Mouse (Mus musculus): Measurements from ENCODE around the gene Zfp609. TPM values are rescaled to one million over a fixed set of nuclear protein-coding genes. Genes with fewer than 3 reads are reported as not detected.

The Zfp609 gene
- polyA plus RNA-seq, 1 experiment, result 10.4 TPM

GRCm38 (mm10) chr9:65828511-65828910, 1.1 kb upstream of the Zfp609 start:
- TF ChIP-seq POLR2A (IDR thresholded peaks at IDR 0.05; ENCODE audit: control insufficient read depth, low read depth, low read length) (no peak), CTCF (IDR thresholded peaks at IDR 0.05; ENCODE audit: control insufficient read depth, insufficient read depth, insufficient replicate concordance, low read depth, low read length) (no peak)
- H3K27ac ChIP-seq (ENCODE audit: control insufficient read depth, insufficient read depth, low read depth, low read length), result no peak overlapping the region

GRCm38 (mm10) chr9:65828016-65828403, 646 bp upstream of the Zfp609 start:
- Histone ChIP-seq H3K4me1 (ENCODE audit: control insufficient read depth, insufficient read depth, low read length) (peaks cover 12% of the 10 kb centered on the region), H3K4me3 (ENCODE audit: control insufficient read depth, low read depth, low read length) (peak overlapping the region; percentile 95), H3K27me3 (ENCODE audit: control insufficient read depth, insufficient read depth, low read length) (no peaks in the 10 kb centered on the region), H3K36me3 (ENCODE audit: control insufficient read depth, insufficient read depth, low read length) (no peaks in the 10 kb centered on the region), H3K27ac (ENCODE audit: control insufficient read depth, insufficient read depth, low read depth, low read length) (no peak overlapping the region)
- TF ChIP-seq POLR2A (IDR thresholded peaks at IDR 0.05; ENCODE audit: control insufficient read depth, low read depth, low read length) (no peak), CTCF (IDR thresholded peaks at IDR 0.05; ENCODE audit: control insufficient read depth, insufficient read depth, insufficient replicate concordance, low read depth, low read length) (no peak)

More at GRCm38 (mm10) chr9:65828511-65828910, 1.1 kb upstream of the Zfp609 start:
- H3K4me3 ChIP-seq (ENCODE audit: control insufficient read depth, low read depth, low read length), result no peak overlapping the region
- no peaks in the 10 kb centered on the region for H3K36me3 ChIP-seq (ENCODE audit: control insufficient read depth, insufficient read depth, low read length)
- H3K27me3 ChIP-seq (ENCODE audit: control insufficient read depth, insufficient read depth, low read length), result no peaks in the 10 kb centered on the region
- peaks cover 12% of the 10 kb centered on the region for H3K4me1 ChIP-seq (ENCODE audit: control insufficient read depth, insufficient read depth, low read length)

GRCm38 (mm10) chr9:65826588-65827343, 598 bp downstream of the Zfp609 start:
- TF ChIP-seq CTCF (IDR thresholded peaks at IDR 0.05; ENCODE audit: control insufficient read depth, insufficient read depth, insufficient replicate concordance, low read depth, low read length) (no peak), POLR2A (IDR thresholded peaks at IDR 0.05; ENCODE audit: control insufficient read depth, low read depth, low read length) (no peak)
- peaks cover 12% of the 10 kb centered on the region for H3K4me1 ChIP-seq (ENCODE audit: control insufficient read depth, insufficient read depth, low read length)
- no peaks in the 10 kb centered on the region for H3K36me3 ChIP-seq (ENCODE audit: control insufficient read depth, insufficient read depth, low read length)
- H3K4me3 ChIP-seq (ENCODE audit: control insufficient read depth, low read depth, low read length), result peak overlapping the region; percentile 95
- peak overlapping the region; percentile 92 for H3K27ac ChIP-seq (ENCODE audit: control insufficient read depth, insufficient read depth, low read depth, low read length)
- no peaks in the 10 kb centered on the region for H3K27me3 ChIP-seq (ENCODE audit: control insufficient read depth, insufficient read depth, low read length)

- no peak for TF ChIP-seq CTCF (IDR thresholded peaks at IDR 0.05; ENCODE audit: control insufficient read depth, insufficient read depth, insufficient replicate concordance, low read depth, low read length)
- no peak for TF ChIP-seq POLR2A (IDR thresholded peaks at IDR 0.05; ENCODE audit: control insufficient read depth, low read depth, low read length)
- Histone ChIP-seq H3K27ac (ENCODE audit: control insufficient read depth, insufficient read depth, low read depth, low read length) (peak overlapping the region; percentile 92), H3K36me3 (ENCODE audit: control insufficient read depth, insufficient read depth, low read length) (no peaks in the 10 kb centered on the region), H3K27me3 (ENCODE audit: control insufficient read depth, insufficient read depth, low read length) (no peaks in the 10 kb centered on the region), H3K4me3 (ENCODE audit: control insufficient read depth, low read depth, low read length) (peak overlapping the region; percentile 95), H3K4me1 (ENCODE audit: control insufficient read depth, insufficient read depth, low read length) (peaks cover 12% of the 10 kb centered on the region)
Observed at GRCm38 (mm10) chr9:65826226-65826587, 1.2 kb downstream of the Zfp609 start.

- H3K4me3 ChIP-seq (ENCODE audit: control insufficient read depth, low read depth, low read length), result no peak overlapping the region
- peaks cover 12% of the 10 kb centered on the region for H3K4me1 ChIP-seq (ENCODE audit: control insufficient read depth, insufficient read depth, low read length)
Observed at GRCm38 (mm10) chr9:65823716-65824462, 3.5 kb downstream of the Zfp609 start.

GRCm38 (mm10) chr9:65822011-65822410, 5.4 kb downstream of the Zfp609 start:
- Histone ChIP-seq H3K4me1 (ENCODE audit: control insufficient read depth, insufficient read depth, low read length) (peaks cover 12% of the 10 kb centered on the region), H3K36me3 (ENCODE audit: control insufficient read depth, insufficient read depth, low read length) (no peaks in the 10 kb centered on the region), H3K4me3 (ENCODE audit: control insufficient read depth, low read depth, low read length) (no peak overlapping the region), H3K27me3 (ENCODE audit: control insufficient read depth, insufficient read depth, low read length) (no peaks in the 10 kb centered on the region), H3K27ac (ENCODE audit: control insufficient read depth, insufficient read depth, low read depth, low read length) (no peak overlapping the region)
- TF ChIP-seq CTCF (IDR thresholded peaks at IDR 0.05; ENCODE audit: control insufficient read depth, insufficient read depth, insufficient replicate concordance, low read depth, low read length) (no peak), POLR2A (IDR thresholded peaks at IDR 0.05; ENCODE audit: control insufficient read depth, low read depth, low read length) (no peak)

More at GRCm38 (mm10) chr9:65823716-65824462, 3.5 kb downstream of the Zfp609 start:
- Histone ChIP-seq H3K36me3 (ENCODE audit: control insufficient read depth, insufficient read depth, low read length) (no peaks in the 10 kb centered on the region), H3K27me3 (ENCODE audit: control insufficient read depth, insufficient read depth, low read length) (no peaks in the 10 kb centered on the region), H3K27ac (ENCODE audit: control insufficient read depth, insufficient read depth, low read depth, low read length) (no peak overlapping the region)
- TF ChIP-seq POLR2A (IDR thresholded peaks at IDR 0.05; ENCODE audit: control insufficient read depth, low read depth, low read length), result no peak
- TF ChIP-seq CTCF (IDR thresholded peaks at IDR 0.05; ENCODE audit: control insufficient read depth, insufficient read depth, insufficient replicate concordance, low read depth, low read length), result no peak

- peaks cover 2% of the 10 kb centered on the region for H3K4me1 ChIP-seq (ENCODE audit: control insufficient read depth, insufficient read depth, low read length)
- H3K27ac ChIP-seq (ENCODE audit: control insufficient read depth, insufficient read depth, low read depth, low read length), result no peak overlapping the region
- H3K36me3 ChIP-seq (ENCODE audit: control insufficient read depth, insufficient read depth, low read length), result no peaks in the 10 kb centered on the region
- TF ChIP-seq CTCF (IDR thresholded peaks at IDR 0.05; ENCODE audit: control insufficient read depth, insufficient read depth, insufficient replicate concordance, low read depth, low read length) (no peak), POLR2A (IDR thresholded peaks at IDR 0.05; ENCODE audit: control insufficient read depth, low read depth, low read length) (no peak)
- no peak overlapping the region for H3K4me3 ChIP-seq (ENCODE audit: control insufficient read depth, low read depth, low read length)
- H3K27me3 ChIP-seq (ENCODE audit: control insufficient read depth, insufficient read depth, low read length), result no peaks in the 10 kb centered on the region
Observed at GRCm38 (mm10) chr9:65820301-65820700, 7.1 kb downstream of the Zfp609 start.

All from testis, adult 2 months (tissue).